Mouse (Mus musculus): Measurements from ENCODE around the gene Med13.

DNA sequence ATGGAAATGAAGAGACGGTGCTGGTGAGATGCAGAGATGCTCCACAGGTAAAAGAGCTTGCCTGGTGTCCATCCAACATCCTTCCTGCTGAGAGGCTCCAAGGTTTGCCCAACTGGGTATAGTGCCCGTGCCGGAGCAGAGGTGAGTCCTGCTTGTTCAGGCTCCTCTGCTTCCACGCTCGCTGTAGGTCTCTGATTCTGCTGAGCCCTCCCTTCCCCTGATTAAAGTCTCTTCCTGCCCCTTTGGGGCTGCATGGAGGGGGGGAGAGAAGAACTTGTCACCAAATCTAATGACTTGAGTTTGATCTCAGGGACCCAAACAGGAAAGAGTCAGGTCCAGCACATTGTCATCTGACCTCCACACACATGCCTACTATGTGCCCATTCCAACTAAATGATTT is 12.5 kb upstream of the Med13 start:
- TF ChIP-seq CTCF (IDR thresholded peaks at IDR 0.05; ENCODE audit: low read depth, low read length) = no peak
- TF ChIP-seq POLR2A (IDR thresholded peaks at IDR 0.05; ENCODE audit: extremely low read depth, insufficient read depth, low read length) = no peak
